Mouse (Mus musculus): Measurements from ENCODE around the gene Rsbn1l.

GRCm38 (mm10) chr5:20974690-20975089, 18.5 kb upstream of the Rsbn1l start:
- TF ChIP-seq POLR2A (IDR thresholded peaks at IDR 0.05; ENCODE audit: low read depth, low read length) (no peak), ZNF384 (IDR thresholded peaks at IDR 0.05; ENCODE audit: low read depth, low read length) (no peak), HCFC1 (IDR thresholded peaks at IDR 0.05; ENCODE audit: low read depth, low read length) (no peak), ZKSCAN1 (IDR thresholded peaks at IDR 0.05; ENCODE audit: borderline replicate concordance, low read depth, low read length) (no peak), CTCF (conservative IDR thresholded peaks at IDR 0.05 in 1 of 2, IDR thresholded peaks at IDR 0.05 in 1 of 2; ENCODE audit: low read depth in 2 of 2, low read length in 2 of 2) (no peak), ETS1 (conservative IDR thresholded peaks at IDR 0.05; ENCODE audit: low read depth, low read length) (no peak), EP300 (IDR thresholded peaks at IDR 0.05; ENCODE audit: low read length) (no peak), MAX (IDR thresholded peaks at IDR 0.05; ENCODE audit: low read length) (no peak), USF1 (IDR thresholded peaks at IDR 0.05; ENCODE audit: low read depth, low read length) (no peak), TBP (conservative IDR thresholded peaks at IDR 0.05; ENCODE audit: low read depth, low read length) (no peak), GABPA (IDR thresholded peaks at IDR 0.05; ENCODE audit: insufficient replicate concordance, low read depth, low read length) (no peak)

Measured in CH12.LX (cell line).